Mouse (Mus musculus) ES-E14 (cell line): Measurements from ENCODE around the gene Hps3.

Source experiments
- HCFC1 ChIP-seq: IDR thresholded peaks from 2 replicates; pipeline ENCODE4 v1.6.1; 2012; ENCODE audit warnings: low read length, inconsistent platforms, borderline replicate concordance; ENCODE audit not compliant: insufficient read depth
- MAFK ChIP-seq: IDR thresholded peaks from 2 replicates; pipeline ENCODE4 v1.6.1; 2014; ENCODE audit warnings: mild to moderate bottlenecking, low read depth, low read length, inconsistent platforms; ENCODE audit not compliant: insufficient read depth

- no peak for TF ChIP-seq MAFK
- TF ChIP-seq HCFC1, result no peak
Measured at GRCm38 (mm10) chr3:20076145-20077053, 41.3 kb upstream of the Hps3 start.
